Mouse (Mus musculus): ENCODE data around the gene Col1a2.

Col1a2 gene

GRCm38 (mm10) chr6:4590089-4590488 is 85.5 kb downstream of the Col1a2 start:
- DNase-seq: no peak
